Mouse (Mus musculus) liver (tissue): ENCODE measurements at regions not wholly inside any gene's neighbourhood (a gene's known extent, or its start where the extent isn't known, plus 50 kb on each side); places are given as distances from the start of the nearest gene placed in this dataset.
A peak's percentile ranks its signal among the peaks of the same experiment; 100 is the strongest.

Experiments used
- DNase-seq: peaks from one replicate; pipeline ENCODE4 v3.0.0-alpha.2; 2020; ENCODE audit warnings: mixed read lengths

DNA sequence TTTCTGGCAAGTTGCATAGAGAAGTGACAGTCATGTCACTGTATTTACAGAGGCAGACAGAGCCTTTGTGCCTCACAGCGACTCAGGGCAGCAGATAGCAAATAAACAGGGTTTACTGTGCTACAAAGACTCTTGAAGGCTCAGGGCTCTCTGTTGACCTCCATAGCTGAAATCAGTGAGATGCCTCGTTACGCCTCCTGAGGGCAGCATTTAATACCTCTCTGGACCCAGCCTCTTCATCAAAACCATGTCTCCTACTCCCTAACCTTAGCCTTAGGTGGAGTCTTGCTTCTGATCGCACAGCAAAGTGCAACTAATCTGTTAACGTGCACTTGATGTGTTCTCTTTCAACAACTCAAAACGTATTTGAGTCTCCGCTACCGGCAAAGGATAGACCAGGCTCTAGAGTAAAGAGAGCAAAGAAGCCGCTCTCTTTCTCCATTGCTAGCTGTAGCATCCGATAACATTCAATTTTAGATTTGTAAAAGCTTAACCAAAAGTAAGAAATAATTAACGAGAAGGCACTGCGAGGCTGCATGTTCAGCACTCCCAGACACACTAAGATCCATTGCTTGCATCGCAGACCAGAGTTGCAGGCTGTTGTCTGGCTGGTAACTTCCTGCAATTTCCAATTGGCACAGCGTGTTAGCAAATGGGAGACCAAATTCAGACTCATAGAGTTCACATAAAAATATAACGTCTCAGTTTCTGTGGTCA is 101.1 kb upstream of the Man2a1 start:
- peak; percentile 10 for DNase-seq

- DNase-seq: no peak
These were observed 98.2 kb upstream of the Man2a1 start for GRCm38 (mm10) chr17:64502376-64502775.

DNA sequence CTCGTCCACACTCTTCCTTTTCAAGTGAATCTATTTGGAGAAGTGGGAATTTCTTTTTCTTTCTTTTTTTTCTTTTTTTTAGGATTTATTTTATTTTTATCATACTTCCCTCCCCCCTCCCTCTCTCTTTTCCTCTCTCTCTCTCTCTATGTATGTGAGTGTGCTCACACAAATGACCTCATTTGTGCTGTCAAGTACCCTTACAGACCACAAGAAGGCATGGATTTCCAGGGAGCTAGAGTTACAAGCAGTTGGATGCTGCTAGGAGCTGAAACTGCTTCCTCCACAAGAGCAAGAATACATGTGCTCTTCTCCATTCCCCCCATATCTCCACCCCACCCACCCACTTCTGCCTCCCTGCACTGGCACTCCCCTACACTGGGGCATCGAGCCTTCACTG is 94.6 kb upstream of the Man2a1 start:
- no peak for DNase-seq

- no peak for DNase-seq
These were observed 89.3 kb upstream of the Man2a1 start for GRCm38 (mm10) chr17:64511139-64511779.

DNA sequence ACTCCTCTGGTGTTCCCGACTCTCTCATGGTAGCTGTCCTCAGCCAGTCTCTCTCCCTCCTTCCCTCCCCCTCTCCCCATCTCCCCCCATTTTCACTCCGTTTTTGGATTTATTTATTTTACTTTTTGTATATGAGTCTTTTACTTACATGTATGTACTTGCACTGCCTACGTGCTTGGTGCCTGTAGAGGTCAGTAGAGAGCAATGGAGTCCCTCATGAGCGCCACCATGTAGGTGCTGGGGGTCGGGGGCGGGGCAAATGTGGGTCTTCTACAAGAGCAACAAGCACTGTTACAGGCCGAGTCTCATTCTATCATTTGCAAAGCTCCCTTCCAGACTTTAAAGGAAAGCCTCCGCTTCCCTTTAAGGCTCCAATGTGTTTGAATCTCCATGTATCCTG is 78.3 kb upstream of the Man2a1 start:
- no peak for DNase-seq

GRCm38 (mm10) chr17:64523899-64524298 is 76.6 kb upstream of the Man2a1 start:
- DNase-seq: no peak

GRCm38 (mm10) chr17:64527817-64528216 is 72.7 kb upstream of the Man2a1 start:
- DNase-seq: no peak

- DNase-seq: no peak
These were observed 72.1 kb upstream of the Man2a1 start for GRCm38 (mm10) chr17:64528476-64528875.

GRCm38 (mm10) chr17:64529296-64529994 is 71.1 kb upstream of the Man2a1 start:
- peak; percentile 17 for DNase-seq

- DNase-seq: no peak
These were observed 69.4 kb upstream of the Man2a1 start for GRCm38 (mm10) chr17:64531150-64531549.

- no peak for DNase-seq
These were observed 66.2 kb upstream of the Man2a1 start for GRCm38 (mm10) chr17:64534323-64534722.

DNA sequence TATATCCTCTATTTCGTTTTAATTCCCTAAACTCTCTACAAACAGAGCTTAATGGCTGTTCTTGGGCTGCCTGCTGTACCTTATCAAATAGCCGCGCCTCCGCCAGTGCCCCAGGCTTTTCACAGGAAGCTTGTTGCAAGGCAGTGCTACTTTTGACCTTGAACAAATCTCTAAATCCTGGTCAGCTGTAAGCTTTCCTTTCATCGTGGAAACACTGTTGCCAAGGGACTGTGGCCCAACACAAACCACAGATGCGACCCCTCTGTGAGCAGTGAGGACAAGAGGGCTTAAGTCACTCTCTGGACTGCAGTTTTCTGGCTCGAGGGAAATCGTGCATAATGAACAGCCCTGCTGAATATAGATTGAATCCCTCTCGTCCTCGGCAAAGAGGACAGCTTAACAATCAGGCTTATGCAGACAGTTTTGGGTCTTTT is 62.0 kb upstream of the Man2a1 start:
- peak; percentile 11 for DNase-seq

- DNase-seq: no peak
These were observed 60.1 kb upstream of the Man2a1 start for GRCm38 (mm10) chr17:64540411-64540810.

GRCm38 (mm10) chr17:64548536-64548935 is 52.0 kb upstream of the Man2a1 start:
- no peak for DNase-seq

- no peak for DNase-seq
These were observed 50.5 kb upstream of the Man2a1 start for GRCm38 (mm10) chr17:64550034-64550433.
